Mouse (Mus musculus) spleen, adult 2 months (tissue): Measurements from ENCODE around the gene Fxyd3. TPM values are rescaled to one million over a fixed set of nuclear protein-coding genes. Genes with fewer than 3 reads are reported as not detected.

Experiments used
- DNase-seq, 2 experiments: peaks; one replicate each; pipeline versions ENCODE4 v3.0.0 to v3.0.0-alpha.2; 2012 to 2021; ENCODE audit warnings: low spot score in 2 of 2, low read depth in 1 of 2
- H3K27ac ChIP-seq: fragments of 200-500 bp; 2 replicates; pipeline ENCODE4 v1.5.1; 2012; ENCODE audit warnings: low read length, inconsistent platforms; ENCODE audit not compliant: insufficient read depth
- H3K27me3 ChIP-seq: fragments of 200-500 bp; 2 replicates; pipeline ENCODE4 v1.6.1; 2012; ENCODE audit warnings: mild to moderate bottlenecking, moderate library complexity, low read length, inconsistent platforms; ENCODE audit not compliant: control insufficient read depth, insufficient read depth
- H3K36me3 ChIP-seq: fragments of 200-500 bp; 2 replicates; pipeline ENCODE4 v1.6.1; 2012; ENCODE audit warnings: mild to moderate bottlenecking, low read length, inconsistent platforms; ENCODE audit not compliant: control insufficient read depth, insufficient read depth
- H3K4me1 ChIP-seq: fragments of 200-500 bp; 2 replicates; pipeline ENCODE4 v1.6.1; 2011; ENCODE audit warnings: inconsistent platforms; ENCODE audit not compliant: control insufficient read depth, insufficient read depth, insufficient read length
- H3K4me3 ChIP-seq: fragments of 200-500 bp; 2 replicates; pipeline ENCODE4 v1.5.1; 2011; ENCODE audit warnings: mild to moderate bottlenecking, inconsistent platforms; ENCODE audit not compliant: insufficient read depth, insufficient read length; ENCODE audit errors: extremely low read depth
- CTCF ChIP-seq: fragments of 200-500 bp; IDR thresholded peaks from 2 replicates; pipeline ENCODE4 v1.5.1; 2011; ENCODE audit warnings: mild to moderate bottlenecking, inconsistent platforms; ENCODE audit not compliant: insufficient read depth, insufficient read length, insufficient replicate concordance; ENCODE audit errors: extremely low read depth
- POLR2A ChIP-seq: fragments of 200-500 bp; IDR thresholded peaks from 2 replicates; pipeline ENCODE4 v1.6.1; 2011; ENCODE audit warnings: low read depth, low read length, inconsistent platforms
- WGBS: fragments of 180-500 bp; shearing (Covaris S2); methylation state at CpG from one replicate; pipeline ENCODE4 v1.1.7; 2018; 5-methylcytosine and 5-hydroxymethylcytosine counted together
- polyA plus RNA-seq: library from polyadenylated mRNA; depleted of rRNA; stranded (reverse); fragments of >200 nt; gene quantifications from 2 replicates; pipeline ENCODE4 v1.2.3, GENCODE M21; 2012

Fxyd3 gene
- polyA plus RNA-seq, 1 experiment = 1.8 TPM

GRCm38 (mm10) chr7:31040281-31041022 is 36.1 kb downstream of the Fxyd3 start:
- peak overlapping the region; percentile 83 for H3K27ac ChIP-seq
- TF ChIP-seq CTCF (no peak), POLR2A (no peak)
- peak overlapping the region; percentile 68 for H3K4me3 ChIP-seq
- DNase-seq = no peak
- 40% methylated on average over 11 of the region's 12 CpGs for WGBS
- H3K4me1 ChIP-seq = peaks cover 17% of the 10 kb centered on the region
- H3K27me3 ChIP-seq = no peaks in the 10 kb centered on the region
- H3K36me3 ChIP-seq = peaks cover 5% of the 10 kb centered on the region; the same call in 1 of the 2 replicates

GRCm38 (mm10) chr7:31039011-31039410 is 37.5 kb downstream of the Fxyd3 start:
- Histone ChIP-seq H3K27me3 (no peaks in the 10 kb centered on the region), H3K36me3 (peaks cover 5% of the 10 kb centered on the region; the same call in 1 of the 2 replicates), H3K4me3 (no peak overlapping the region), H3K4me1 (peaks cover 28% of the 10 kb centered on the region), H3K27ac (peak overlapping the region; percentile 6; the same call in 1 of the 2 replicates)
- TF ChIP-seq CTCF (no peak), POLR2A (no peak)
- WGBS = 74% methylated on average over 4 of the region's 4 CpGs
- DNase-seq = no peak

GRCm38 (mm10) chr7:31037675-31038074 is 38.8 kb downstream of the Fxyd3 start:
- Histone ChIP-seq H3K27ac (peak overlapping the region; percentile 22), H3K36me3 (peaks cover 5% of the 10 kb centered on the region; the same call in 1 of the 2 replicates), H3K27me3 (no peaks in the 10 kb centered on the region), H3K4me3 (no peak overlapping the region), H3K4me1 (peaks cover 27% of the 10 kb centered on the region)
- no peak for TF ChIP-seq CTCF
- no peak for DNase-seq
- WGBS = 7% methylated on average over 2 of the region's 2 CpGs

- TF ChIP-seq POLR2A = no peak
- TF ChIP-seq CTCF = no peak
- DNase-seq = no peak
- WGBS = 47% methylated on average over 7 of the region's 7 CpGs
- H3K4me3 ChIP-seq = no peak overlapping the region
- no peaks in the 10 kb centered on the region for H3K27me3 ChIP-seq
- peaks cover 5% of the 10 kb centered on the region; the same call in 1 of the 2 replicates for H3K36me3 ChIP-seq
- peaks cover 23% of the 10 kb centered on the region; the same call in 1 of the 2 replicates for H3K4me1 ChIP-seq
- H3K27ac ChIP-seq = peak overlapping the region; percentile 4
These were observed 39.6 kb downstream of the Fxyd3 start for GRCm38 (mm10) chr7:31036917-31037316.

- Histone ChIP-seq H3K4me1 (peaks cover 21% of the 10 kb centered on the region; the same call in 1 of the 2 replicates), H3K27ac (peak overlapping the region; percentile 56), H3K27me3 (no peaks in the 10 kb centered on the region), H3K4me3 (no peak overlapping the region), H3K36me3 (peaks cover 5% of the 10 kb centered on the region; the same call in 1 of the 2 replicates)
- no peak for TF ChIP-seq POLR2A
- no peak for TF ChIP-seq CTCF
- WGBS = 82% methylated on average over 11 of the region's 11 CpGs
- DNase-seq = no peak
These were observed 41.2 kb downstream of the Fxyd3 start for GRCm38 (mm10) chr7:31035291-31035690.

GRCm38 (mm10) chr7:31034789-31035188 is 41.7 kb downstream of the Fxyd3 start:
- Histone ChIP-seq H3K4me1 (peaks cover 19% of the 10 kb centered on the region; the same call in 1 of the 2 replicates), H3K27me3 (no peaks in the 10 kb centered on the region), H3K4me3 (no peak overlapping the region), H3K27ac (peak overlapping the region; percentile 91), H3K36me3 (peaks cover 5% of the 10 kb centered on the region; the same call in 1 of the 2 replicates)
- WGBS = 60% methylated on average over 11 of the region's 11 CpGs
- TF ChIP-seq POLR2A (no peak), CTCF (0 out of 2 replicates have a peak, but pooled peaks have one; percentile 39)
- DNase-seq = peak in 1 of 2 experiments; percentile 58
